Mouse (Mus musculus): ENCODE data around the gene Opcml. TPM values are rescaled to one million over a fixed set of nuclear protein-coding genes. Genes with fewer than 3 reads are reported as not detected.

The Opcml gene
- polyA plus RNA-seq, 1 experiment from 2014 or later = 3.8 TPM

DNA sequence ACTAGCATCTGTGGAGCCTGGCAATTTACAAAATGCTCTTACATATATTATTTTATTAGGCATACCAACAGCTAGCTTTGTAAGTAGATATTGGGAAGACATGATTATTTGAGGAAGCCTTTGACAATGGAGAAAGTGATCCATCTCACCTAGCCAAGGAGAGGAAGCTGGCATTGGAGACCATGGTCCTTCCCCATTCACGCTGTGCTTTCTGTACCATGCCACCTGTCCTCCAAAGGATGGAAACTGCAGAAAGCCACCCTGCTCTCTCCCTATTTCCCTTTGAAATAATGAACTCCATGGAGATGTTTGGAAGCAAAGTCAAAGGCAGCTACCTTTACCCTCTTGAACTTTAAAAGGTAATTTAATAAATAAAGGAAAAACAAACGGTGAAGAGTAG, 570.1 kb downstream of the Opcml start:
- H3K9me3 ChIP-seq = no peaks in the 10 kb centered on the region
- 79% methylated on average over 2 of the region's 2 CpGs for WGBS
- H3K27ac ChIP-seq = no peak overlapping the region
- no peak overlapping the region for H3K4me2 ChIP-seq (replicated peaks)
- H3K4me3 ChIP-seq = no peak overlapping the region
- no peak overlapping the region for H3K9ac ChIP-seq
- H3K4me1 ChIP-seq = no peaks in the 10 kb centered on the region
- no peaks in the 10 kb centered on the region for H3K27me3 ChIP-seq
- ATAC-seq (ENCODE audit: insufficient number of reproducible peaks, insufficient read depth, low FRiP score, low TSS enrichment) = no peak
- no peaks in the 10 kb centered on the region for H3K36me3 ChIP-seq

DNA sequence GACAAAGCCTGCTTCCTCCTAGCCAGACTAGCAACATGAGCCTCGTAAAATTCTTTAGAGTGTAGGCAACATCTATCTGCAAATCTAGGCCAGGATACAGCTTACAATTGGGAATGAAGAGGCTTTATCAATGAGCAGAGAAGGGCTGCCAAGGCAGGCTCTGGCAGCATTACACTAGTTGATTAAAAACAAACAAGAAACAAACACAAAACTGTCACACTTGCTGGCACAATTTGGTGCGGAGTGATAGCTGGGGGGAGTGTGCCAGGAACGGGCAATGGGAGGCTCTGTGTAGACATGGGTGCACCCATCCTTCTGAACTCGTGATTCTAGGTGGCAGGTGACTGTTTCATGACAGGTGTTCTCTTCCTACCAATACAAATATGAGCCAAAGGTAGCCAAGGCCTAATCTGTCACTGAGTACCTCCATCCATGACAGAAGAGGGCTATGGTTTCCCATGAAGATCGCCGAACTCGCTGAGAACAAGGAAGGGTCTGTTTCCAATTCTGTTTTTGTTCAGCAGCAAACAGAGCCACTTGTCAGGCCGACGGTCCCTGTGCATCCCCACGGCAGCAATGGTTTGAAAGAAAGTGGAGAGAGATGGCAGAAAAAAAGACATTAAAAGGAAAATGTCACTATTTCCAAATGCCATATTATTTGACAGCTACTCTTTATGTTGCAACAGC, 574.0 kb downstream of the Opcml start:
- Histone ChIP-seq H3K36me3 (no peaks in the 10 kb centered on the region), H3K27me3 (no peaks in the 10 kb centered on the region), H3K4me1 (no peaks in the 10 kb centered on the region), H3K9ac (no peak overlapping the region), H3K27ac (no peak overlapping the region), H3K4me3 (no peak overlapping the region), H3K9me3 (no peaks in the 10 kb centered on the region), H3K4me2 (replicated peaks) (no peak overlapping the region)
- no peak for ATAC-seq (ENCODE audit: insufficient number of reproducible peaks, insufficient read depth, low FRiP score, low TSS enrichment)
- WGBS = 59% methylated on average over 10 of the region's 10 CpGs

DNA sequence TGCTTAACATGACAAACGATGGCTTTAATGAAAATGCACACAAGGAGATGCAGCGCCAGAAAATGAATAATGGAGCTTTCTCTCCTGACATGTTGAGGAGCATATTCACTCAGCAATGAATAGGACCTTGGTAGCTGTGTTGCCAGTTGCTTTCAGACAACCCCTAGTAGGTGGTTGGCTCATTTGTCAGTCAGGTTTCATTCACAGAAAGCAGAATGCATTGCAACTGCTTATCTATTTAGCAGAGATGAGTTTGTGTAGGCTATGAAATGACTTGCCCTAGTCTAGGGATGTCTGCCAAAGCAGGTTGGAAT, 574.5 kb downstream of the Opcml start:
- H3K4me2 ChIP-seq (replicated peaks) = no peak overlapping the region
- 86% methylated on average over 2 of the region's 2 CpGs for WGBS
- no peak for ATAC-seq (ENCODE audit: insufficient number of reproducible peaks, insufficient read depth, low FRiP score, low TSS enrichment)

GRCm38 (mm10) chr9:28386527-28387175, 596.1 kb downstream of the Opcml start:
- H3K9ac ChIP-seq = no peak overlapping the region
- H3K27me3 ChIP-seq = no peaks in the 10 kb centered on the region
- no peak overlapping the region for H3K27ac ChIP-seq
- WGBS = 44% methylated on average over 5 of the region's 5 CpGs
- H3K36me3 ChIP-seq = no peaks in the 10 kb centered on the region
- H3K4me3 ChIP-seq = no peak overlapping the region
- no peak overlapping the region for H3K4me2 ChIP-seq (replicated peaks)
- ATAC-seq (ENCODE audit: insufficient number of reproducible peaks, insufficient read depth, low FRiP score, low TSS enrichment) = no peak
- no peaks in the 10 kb centered on the region for H3K9me3 ChIP-seq
- no peaks in the 10 kb centered on the region for H3K4me1 ChIP-seq

More for the DNA sequence above, 574.5 kb downstream of the Opcml start:
- no peaks in the 10 kb centered on the region for H3K27me3 ChIP-seq
- H3K4me1 ChIP-seq = no peaks in the 10 kb centered on the region
- H3K36me3 ChIP-seq = no peaks in the 10 kb centered on the region
- no peaks in the 10 kb centered on the region for H3K9me3 ChIP-seq
- H3K9ac ChIP-seq = no peak overlapping the region
- H3K4me3 ChIP-seq = no peak overlapping the region
- no peak overlapping the region for H3K27ac ChIP-seq

DNA sequence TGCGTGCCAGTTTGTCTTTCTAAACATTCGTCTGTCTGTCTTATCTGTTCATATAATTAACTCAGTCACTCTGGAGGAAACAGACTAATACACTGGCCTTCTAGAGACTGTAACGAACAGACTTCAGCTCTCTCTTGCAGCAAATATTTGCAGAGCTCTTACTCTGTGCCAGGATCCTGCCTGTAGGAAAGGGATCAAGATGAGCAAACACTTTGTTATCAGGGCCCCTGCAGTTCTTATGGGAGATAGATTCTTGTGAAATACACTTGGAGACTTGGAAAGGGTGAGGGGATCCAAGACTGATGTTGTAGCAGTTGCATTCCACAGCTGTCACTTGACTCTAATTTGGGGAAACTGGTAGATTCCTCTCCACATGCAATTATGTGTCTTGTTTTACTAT, 604.6 kb downstream of the Opcml start:
- ATAC-seq (ENCODE audit: insufficient number of reproducible peaks, insufficient read depth, low FRiP score, low TSS enrichment) = no peak
- H3K9me3 ChIP-seq = no peaks in the 10 kb centered on the region
- no peak overlapping the region for H3K9ac ChIP-seq
- no peaks in the 10 kb centered on the region for H3K4me1 ChIP-seq
- no peaks in the 10 kb centered on the region for H3K36me3 ChIP-seq
- WGBS = 38% methylated on average over 2 of the region's 3 CpGs
- H3K27me3 ChIP-seq = no peaks in the 10 kb centered on the region
- no peak overlapping the region for H3K27ac ChIP-seq
- H3K4me2 ChIP-seq (replicated peaks) = no peak overlapping the region
- no peak overlapping the region for H3K4me3 ChIP-seq

DNA sequence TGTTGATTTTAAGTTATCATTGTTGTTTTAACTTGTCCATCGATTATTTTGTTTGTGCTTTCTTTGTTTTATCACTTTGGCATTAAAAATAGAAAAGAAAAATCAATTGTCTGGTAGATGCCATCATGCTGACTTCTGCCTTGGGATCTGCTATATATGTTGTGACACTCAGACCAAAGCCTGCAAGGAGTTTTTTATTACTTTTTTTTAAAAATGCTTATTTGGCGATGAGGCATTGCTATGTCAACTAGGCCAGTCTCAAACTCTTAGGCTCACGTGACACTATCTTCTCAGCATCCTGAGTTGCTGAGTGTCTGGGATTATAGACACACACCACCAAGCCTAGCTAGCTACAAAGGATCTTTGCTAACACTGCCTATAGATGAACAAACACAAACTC, 605.1 kb downstream of the Opcml start:
- H3K4me3 ChIP-seq = no peak overlapping the region
- H3K27ac ChIP-seq = no peak overlapping the region
- no peaks in the 10 kb centered on the region for H3K27me3 ChIP-seq
- no peaks in the 10 kb centered on the region for H3K4me1 ChIP-seq
- no peak overlapping the region for H3K4me2 ChIP-seq (replicated peaks)
- H3K36me3 ChIP-seq = no peaks in the 10 kb centered on the region
- no peak overlapping the region for H3K9ac ChIP-seq
- H3K9me3 ChIP-seq = no peaks in the 10 kb centered on the region
- 85% methylated on average over 3 of the region's 3 CpGs for WGBS
- ATAC-seq (ENCODE audit: insufficient number of reproducible peaks, insufficient read depth, low FRiP score, low TSS enrichment) = no peak

DNA sequence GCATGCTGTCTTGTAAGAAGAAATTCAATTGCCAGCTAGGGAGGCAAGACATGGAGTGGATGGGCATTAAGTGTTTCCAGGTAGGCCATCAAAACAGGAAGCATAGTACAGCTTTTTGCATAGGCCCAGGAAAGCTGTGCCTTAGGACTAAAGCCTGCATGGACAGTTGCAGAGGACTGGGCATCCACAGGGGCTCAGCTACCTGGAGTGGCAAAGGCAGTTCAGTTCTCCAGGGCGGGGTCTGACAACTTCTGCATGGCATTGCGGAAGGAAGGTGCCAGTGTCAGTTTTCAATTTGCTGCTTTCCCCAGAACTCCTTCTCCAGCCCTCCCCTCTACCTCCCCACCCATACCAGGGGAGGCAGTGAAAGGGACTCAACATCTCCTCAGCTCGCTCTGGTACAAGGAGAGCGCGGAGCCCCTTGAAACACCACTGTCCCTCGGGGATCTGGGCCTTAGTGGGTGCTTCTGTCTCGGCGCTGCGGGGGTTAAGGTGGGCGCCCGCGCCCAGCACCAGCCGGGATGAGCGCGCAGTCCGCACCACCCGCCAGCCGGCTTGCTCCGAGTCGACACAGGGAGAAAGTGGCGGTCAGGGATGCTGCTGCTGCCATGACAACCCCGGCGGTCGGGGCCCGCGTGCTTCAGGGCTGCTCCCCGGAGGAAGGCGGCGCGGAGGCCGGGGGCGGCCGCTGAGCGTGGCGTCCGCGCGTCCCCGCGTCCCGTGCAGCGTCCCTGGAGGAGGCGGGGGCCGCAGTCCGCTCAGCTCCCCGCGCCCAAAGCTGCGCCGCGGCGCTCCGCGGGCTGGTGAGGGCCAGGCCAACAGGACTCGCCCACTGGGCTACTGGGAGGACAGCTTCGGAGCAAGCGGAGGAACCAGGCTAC, 612.4 kb downstream of the Opcml start:
- H3K27ac ChIP-seq = no peak overlapping the region
- peaks cover 3% of the 10 kb centered on the region; the same call in 1 of the 2 replicates for H3K4me1 ChIP-seq
- H3K9me3 ChIP-seq = no peaks in the 10 kb centered on the region
- H3K27me3 ChIP-seq = peaks cover 31% of the 10 kb centered on the region
- H3K4me3 ChIP-seq = peak overlapping the region; percentile 55
- peak overlapping the region; percentile 98 for H3K4me2 ChIP-seq (replicated peaks)
- H3K36me3 ChIP-seq = no peaks in the 10 kb centered on the region
- ATAC-seq (ENCODE audit: insufficient number of reproducible peaks, insufficient read depth, low FRiP score, low TSS enrichment) = peak; percentile 69
- WGBS = under 1% methylated on average over 56 of the region's 56 CpGs
- H3K9ac ChIP-seq = peak overlapping the region; percentile 55

GRCm38 (mm10) chr9:28403831-28404562, 613.4 kb downstream of the Opcml start:
- Histone ChIP-seq H3K9me3 (no peaks in the 10 kb centered on the region), H3K27me3 (peaks cover 31% of the 10 kb centered on the region), H3K27ac (no peak overlapping the region), H3K4me1 (peaks cover 3% of the 10 kb centered on the region; the same call in 1 of the 2 replicates), H3K9ac (peak overlapping the region; percentile 55; the same call in 1 of the 2 replicates), H3K4me2 (replicated peaks) (peak overlapping the region; percentile 98), H3K36me3 (no peaks in the 10 kb centered on the region), H3K4me3 (peak overlapping the region; percentile 55)
- no peak for ATAC-seq (ENCODE audit: insufficient number of reproducible peaks, insufficient read depth, low FRiP score, low TSS enrichment)
- 2% methylated on average over 30 of the region's 30 CpGs for WGBS

- H3K4me1 ChIP-seq = peaks cover 3% of the 10 kb centered on the region; the same call in 1 of the 2 replicates
Measured at GRCm38 (mm10) chr9:28404616-28405015, 614.0 kb downstream of the Opcml start.

DNA sequence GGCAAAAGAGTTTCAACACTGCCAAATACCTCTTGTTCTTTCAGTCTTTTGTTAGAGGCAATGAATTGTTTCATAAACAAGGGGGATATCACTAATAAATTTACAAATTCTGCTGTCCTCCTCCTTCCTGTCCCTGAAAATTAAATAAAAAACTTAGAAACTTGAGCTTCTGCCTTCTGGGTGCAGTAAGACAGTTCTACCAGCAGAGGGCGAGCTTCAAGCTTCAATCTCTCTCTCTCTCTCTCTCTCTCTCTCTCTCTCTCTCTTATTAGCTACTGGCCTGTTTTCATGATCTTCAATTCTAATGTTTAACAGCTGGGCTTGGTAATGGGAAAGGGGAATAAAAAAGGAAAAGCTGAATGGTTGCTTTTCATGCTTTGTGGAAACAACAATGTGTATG, 615.2 kb downstream of the Opcml start:
- no peak for ATAC-seq (ENCODE audit: insufficient number of reproducible peaks, insufficient read depth, low FRiP score, low TSS enrichment)
- H3K27me3 ChIP-seq = peaks cover 31% of the 10 kb centered on the region
- no peak overlapping the region for H3K27ac ChIP-seq
- H3K4me1 ChIP-seq = peaks cover 3% of the 10 kb centered on the region; the same call in 1 of the 2 replicates
- no peak overlapping the region for H3K4me2 ChIP-seq (replicated peaks)
- no peak overlapping the region for H3K9ac ChIP-seq
- H3K4me3 ChIP-seq = no peak overlapping the region
- no peaks in the 10 kb centered on the region for H3K9me3 ChIP-seq
- H3K36me3 ChIP-seq = no peaks in the 10 kb centered on the region
- 0% methylated on average over 1 of the region's 1 CpGs for WGBS

More at GRCm38 (mm10) chr9:28404616-28405015, 614.0 kb downstream of the Opcml start:
- ATAC-seq (ENCODE audit: insufficient number of reproducible peaks, insufficient read depth, low FRiP score, low TSS enrichment) = no peak
- no peaks in the 10 kb centered on the region for H3K9me3 ChIP-seq
- no peak overlapping the region for H3K9ac ChIP-seq
- peaks cover 31% of the 10 kb centered on the region for H3K27me3 ChIP-seq
- H3K36me3 ChIP-seq = no peaks in the 10 kb centered on the region
- 61% methylated on average over 8 of the region's 8 CpGs for WGBS
- no peak overlapping the region for H3K27ac ChIP-seq
- H3K4me3 ChIP-seq = peak overlapping the region; percentile 55; the same call in 1 of the 2 replicates
- peak overlapping the region; percentile 98 for H3K4me2 ChIP-seq (replicated peaks)

DNA sequence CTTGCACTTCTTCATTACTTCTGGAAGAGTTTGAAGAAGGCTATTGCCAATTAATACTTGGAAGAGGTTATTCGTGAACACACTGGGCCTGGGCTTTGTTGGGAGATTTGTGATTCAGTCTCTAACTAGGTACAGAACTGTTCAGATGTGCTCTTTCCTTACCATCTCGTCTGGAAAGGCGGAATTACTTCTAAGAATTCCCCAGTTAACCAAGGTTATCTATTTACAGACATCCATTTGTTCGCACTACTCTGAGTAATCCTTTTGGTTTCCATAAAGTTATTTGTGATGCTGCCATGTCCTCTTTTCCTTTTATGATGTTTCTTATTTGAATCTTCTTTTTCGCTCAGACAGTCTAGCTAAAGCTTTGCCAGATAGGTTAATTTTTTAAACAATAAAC, 630.2 kb downstream of the Opcml start:
- Histone ChIP-seq H3K4me3 (no peak overlapping the region), H3K9ac (no peak overlapping the region), H3K9me3 (no peaks in the 10 kb centered on the region), H3K4me1 (no peaks in the 10 kb centered on the region), H3K4me2 (replicated peaks) (no peak overlapping the region), H3K27ac (no peak overlapping the region), H3K36me3 (no peaks in the 10 kb centered on the region), H3K27me3 (no peaks in the 10 kb centered on the region)
- no peak for ATAC-seq (ENCODE audit: insufficient number of reproducible peaks, insufficient read depth, low FRiP score, low TSS enrichment)
- 90% methylated on average over 5 of the region's 5 CpGs for WGBS

Measured in embryonic facial prominence, embryonic 12.5 days (tissue).